Comparison of ENCODE assay signal across 37 mouse cellular contexts in genomic region chr5:140614141-140614540, GRCm38 (mm10). TPM values are rescaled to one million over a fixed set of nuclear protein-coding genes. Genes with fewer than 3 reads are reported as not detected.
DNase-seq lines count a peak whose midpoint lies in the region; ATAC-seq and TF ChIP-seq lines count a peak whose summit lies in the region.
"Had no signal": no experiment of that assay in that cellular context is flagged by ENCODE, and none has a peak within 500 bp of the region (broad histone marks: within the 10 kb centered on the region; RNA-seq: fewer than 3 reads in every experiment).

No protein-coding gene starts in this region.

- no peak overlapping the region for H3K4me3 ChIP-seq in hindbrain, embryonic 10.5 days
- no peak overlapping the region for H3K4me3 ChIP-seq in hindbrain, embryonic 16.5 days (ENCODE audit: low read length)
- no peak overlapping the region for H3K4me3 ChIP-seq in liver, embryonic 12.5 days
- no peak overlapping the region for H3K4me3 ChIP-seq in liver, postnatal 0 days (ENCODE audit: low read depth, low read length)
- no peak overlapping the region for H3K4me3 ChIP-seq in MEL (ENCODE audit: control insufficient read depth in 1 of 2, insufficient read depth in 1 of 2, low read depth in 2 of 2, low read length in 2 of 2)
- H3K4me3 ChIP-seq in hindbrain, embryonic 13.5 days, result no peak overlapping the region
- H3K4me3 ChIP-seq: forebrain, embryonic 15.5 days; limb, embryonic 12.5 days; megakaryocyte, embryonic 14.5 days; neural tube, embryonic 13.5 days had no signal

- no peak for TF ChIP-seq CTCF in liver, postnatal 0 days (IDR thresholded peaks at IDR 0.05; ENCODE audit: low read depth)
- no peak for TF ChIP-seq CTCF in MEL (IDR thresholded peaks at IDR 0.05 in 2 of 3, conservative IDR thresholded peaks at IDR 0.05 in 1 of 3; ENCODE audit: control insufficient read depth in 1 of 3, insufficient read depth in 1 of 3, low read depth in 2 of 3, low read length in 3 of 3, poor library complexity in 1 of 3, severe bottlenecking in 1 of 3)

- H3K9me3 ChIP-seq in hindbrain, embryonic 10.5 days, result no peaks in the 10 kb centered on the region
- H3K9me3 ChIP-seq in hindbrain, embryonic 16.5 days (ENCODE audit: control insufficient read depth, low read length), result no peaks in the 10 kb centered on the region
- H3K9me3 ChIP-seq in liver, embryonic 12.5 days (replicated peaks), result no peaks in the 10 kb centered on the region
- H3K9me3 ChIP-seq in liver, postnatal 0 days (ENCODE audit: low read length), result no peaks in the 10 kb centered on the region
- no peaks in the 10 kb centered on the region for H3K9me3 ChIP-seq in MEL (replicated peaks; ENCODE audit: insufficient read depth, low read length)
- H3K9me3 ChIP-seq in hindbrain, embryonic 13.5 days, result no peaks in the 10 kb centered on the region
- H3K9me3 ChIP-seq: forebrain, embryonic 15.5 days; limb, embryonic 12.5 days; megakaryocyte, embryonic 14.5 days; neural tube, embryonic 13.5 days had no signal

- no peak overlapping the region for H3K4me2 ChIP-seq in hindbrain, embryonic 16.5 days (ENCODE audit: low read length)
- H3K4me2 ChIP-seq in liver, embryonic 12.5 days, result peak overlapping the region; percentile 63
- no peak overlapping the region for H3K4me2 ChIP-seq in liver, postnatal 0 days (ENCODE audit: low read depth, low read length)
- H3K4me2 ChIP-seq in hindbrain, embryonic 13.5 days, result no peak overlapping the region
- H3K4me2 ChIP-seq: forebrain, embryonic 15.5 days; limb, embryonic 12.5 days; neural tube, embryonic 13.5 days had no signal

- TF ChIP-seq RAD21 in MEL (IDR thresholded peaks at IDR 0.05; ENCODE audit: low read depth, low read length), result no peak

- H3K36me3 ChIP-seq in hindbrain, embryonic 10.5 days, result peaks cover 86% of the 10 kb centered on the region
- peaks cover 2% of the 10 kb centered on the region for H3K36me3 ChIP-seq in hindbrain, embryonic 16.5 days (ENCODE audit: control insufficient read depth, insufficient read depth, low read length)
- H3K36me3 ChIP-seq in liver, embryonic 12.5 days, result peaks cover 38% of the 10 kb centered on the region
- peaks cover 11% of the 10 kb centered on the region for H3K36me3 ChIP-seq in liver, postnatal 0 days (replicated peaks; ENCODE audit: insufficient read depth, low read length)
- H3K36me3 ChIP-seq in MEL (ENCODE audit: control insufficient read depth in 1 of 2, insufficient read depth in 2 of 2, low read length in 2 of 2), result peaks cover 0 to 34% of the 10 kb centered on the region in 2 experiments; a peak in 2 of 4 replicates
- peaks cover 18% of the 10 kb centered on the region for H3K36me3 ChIP-seq in hindbrain, embryonic 13.5 days
- H3K36me3 ChIP-seq: forebrain, embryonic 15.5 days had no signal

- intact Hi-C loops in left cerebral cortex, postnatal 14 days (cut with DNase I), result no loop called here

- H3K4me1 ChIP-seq in hindbrain, embryonic 10.5 days (replicated peaks), result peaks cover 68% of the 10 kb centered on the region
- peaks cover 24% of the 10 kb centered on the region for H3K4me1 ChIP-seq in hindbrain, embryonic 16.5 days (ENCODE audit: control insufficient read depth, insufficient read depth, low read depth, low read length)
- H3K4me1 ChIP-seq in liver, embryonic 12.5 days, result peaks cover 93% of the 10 kb centered on the region
- peaks cover 50% of the 10 kb centered on the region for H3K4me1 ChIP-seq in liver, postnatal 0 days (ENCODE audit: insufficient read depth)
- H3K4me1 ChIP-seq in MEL (ENCODE audit: control insufficient read depth in 1 of 2, insufficient read depth in 2 of 2, low read length in 2 of 2), result peaks cover 8 to 43% of the 10 kb centered on the region in 2 experiments
- peaks cover 57% of the 10 kb centered on the region for H3K4me1 ChIP-seq in hindbrain, embryonic 13.5 days (replicated peaks)

- WGBS in hindbrain, embryonic 10.5 days, result 97% methylated on average over 10 of the region's 10 CpGs
- whole genome bisulfite sequencing in hindbrain, embryonic 16.5 days, result 97% methylated on average over 10 of the region's 10 CpGs
- WGBS in liver, embryonic 12.5 days (ENCODE audit: insufficient replicate concordance), result 86% methylated on average over 10 of the region's 10 CpGs
- WGBS in liver, postnatal 0 days (ENCODE audit: insufficient replicate concordance), result 87% methylated on average over 10 of the region's 10 CpGs
- 92% methylated on average over 10 of the region's 10 CpGs for whole genome bisulfite sequencing in hindbrain, embryonic 13.5 days

- TF ChIP-seq POLR2A in MEL (IDR thresholded peaks at IDR 0.05; ENCODE audit: control insufficient read depth in 1 of 2, insufficient read depth in 1 of 2, low read depth in 1 of 2, low read length in 2 of 2, poor library complexity in 1 of 2), result no peak

- no peak overlapping the region for H3K9ac ChIP-seq in hindbrain, embryonic 16.5 days (ENCODE audit: low read depth, low read length)
- peak overlapping the region; percentile 14; the same call in 1 of the 2 replicates for H3K9ac ChIP-seq in liver, embryonic 12.5 days
- H3K9ac ChIP-seq in liver, postnatal 0 days (replicated peaks), result no peak overlapping the region
- H3K9ac ChIP-seq in MEL (ENCODE audit: control insufficient read depth, low read depth, low read length, poor library complexity, severe bottlenecking), result no peak overlapping the region
- 0 out of 2 replicates have a peak overlapping the region, but pooled peaks have one; percentile 4 for H3K9ac ChIP-seq in hindbrain, embryonic 13.5 days
- H3K9ac ChIP-seq: forebrain, embryonic 15.5 days; limb, embryonic 12.5 days; neural tube, embryonic 13.5 days had no signal

- peaks cover 6% of the 10 kb centered on the region for H3K79me2 ChIP-seq in MEL (ENCODE audit: control insufficient read depth, insufficient read depth, low read length, poor library complexity)

- TF ChIP-seq EP300 in liver, postnatal 0 days (IDR thresholded peaks at IDR 0.05; ENCODE audit: low read depth), result no peak
- no peak for TF ChIP-seq EP300 in MEL (IDR thresholded peaks at IDR 0.05; ENCODE audit: low read depth in 1 of 2, low read length in 2 of 2)

- DNase-seq in hindbrain, embryonic 10.5 days (ENCODE audit: low spot score), result no peak
- no peak for DNase-seq in liver, postnatal 0 days
- DNase-seq in MEL (ENCODE audit: low read depth, low spot score), result no peak
- no peak for DNase-seq in left cerebral cortex, postnatal 14 days (ENCODE audit: low spot score in 2 of 2)
- DNase-seq in retina, postnatal 1 day, result no peak
- DNase-seq: adrenal gland, adult 8-10 months; B cell, adult 2 months; cerebellum, adult 2 months; cerebellum, postnatal 14 days; gastrocnemius, postnatal 10 days; heart, postnatal 14 days; kidney, adult 9 months; kidney, postnatal 10 days; lung, adult 18-20 months; lung, postnatal 4 days; right cerebral cortex, postnatal 14 days; thymus, postnatal 14 days had no signal

- peaks cover 39% of the 10 kb centered on the region for H3K27me3 ChIP-seq in hindbrain, embryonic 10.5 days (ENCODE audit: insufficient read depth, poor library complexity, severe bottlenecking)
- 0 out of 2 replicates have a peak, but pooled peaks cover 3% of the 10 kb centered on the region for H3K27me3 ChIP-seq in hindbrain, embryonic 16.5 days (replicated peaks; ENCODE audit: control insufficient read depth, insufficient read depth, low read length)
- peaks cover 39% of the 10 kb centered on the region for H3K27me3 ChIP-seq in liver, embryonic 12.5 days (replicated peaks)
- H3K27me3 ChIP-seq in liver, postnatal 0 days (ENCODE audit: insufficient read depth, low read length), result 0 out of 2 replicates have a peak, but pooled peaks cover 3% of the 10 kb centered on the region
- no peaks in the 10 kb centered on the region for H3K27me3 ChIP-seq in MEL (ENCODE audit: control insufficient read depth in 1 of 2, insufficient read depth in 2 of 2, low read length in 2 of 2)
- H3K27me3 ChIP-seq in hindbrain, embryonic 13.5 days, result peaks cover 14% of the 10 kb centered on the region
- H3K27me3 ChIP-seq: forebrain, embryonic 15.5 days; neural tube, embryonic 13.5 days had no signal

- no peak for ATAC-seq in hindbrain, embryonic 16.5 days
- ATAC-seq in liver, embryonic 12.5 days, result no peak
- no peak for ATAC-seq in liver, postnatal 0 days
- ATAC-seq in hindbrain, embryonic 13.5 days (ENCODE audit: low FRiP score), result no peak
- ATAC-seq: activated CD4-positive, CD25-positive, alpha-beta regulatory T cell, adult 4 months; forebrain, embryonic 15.5 days; intestine, postnatal 0 days; lung, postnatal 0 days had no signal

- H3K27ac ChIP-seq in hindbrain, embryonic 10.5 days, result 0 out of 2 replicates have a peak overlapping the region, but pooled peaks have one; percentile 17
- H3K27ac ChIP-seq in hindbrain, embryonic 16.5 days (ENCODE audit: low read depth, low read length), result no peak overlapping the region
- peak overlapping the region; percentile 78 for H3K27ac ChIP-seq in liver, embryonic 12.5 days
- H3K27ac ChIP-seq in liver, postnatal 0 days (ENCODE audit: low read depth), result no peak overlapping the region
- peak overlapping the region; percentile 57 for H3K27ac ChIP-seq in MEL (ENCODE audit: control insufficient read depth, low read depth, low read length)
- H3K27ac ChIP-seq in hindbrain, embryonic 13.5 days, result 0 out of 2 replicates have a peak overlapping the region, but pooled peaks have one; percentile 32
- H3K27ac ChIP-seq: limb, embryonic 12.5 days; neural tube, embryonic 13.5 days had no signal

RNA-seq across cellular contexts. Expression of gene Lfng, which starts 7.0 kb away (rescaled TPM):
- polyA plus RNA-seq in hindbrain, embryonic 10.5 days (2016; fragmentation: Nextera tagmentation; extraction: Ambion mirVana), result 40.9 and 51.2 TPM in 2 replicates
- 27.1 and 30.2 TPM in 2 replicates for polyA plus RNA-seq in hindbrain, embryonic 16.5 days (2015; fragmentation: Nextera tagmentation; extraction: Ambion mirVana)
- 7.4 and 8.3 TPM in 2 replicates for polyA plus RNA-seq in liver, embryonic 12.5 days (2016; fragmentation: Nextera tagmentation; extraction: Ambion mirVana)
- 5.0 and 5.9 TPM in 2 replicates for polyA plus RNA-seq in liver, postnatal 0 days (2015; fragmentation: Nextera tagmentation; extraction: Ambion mirVana)
- total RNA-seq in MEL (2012; rRNA removed), result 8.6 and 14.1 TPM in 2 replicates
- 10 to 100 TPM in 1 of 2 experiments, not detected in 1; 11.2 TPM for polyA plus RNA-seq in MEL (2012; ENCODE audit: insufficient read depth in 1 of 2, insufficient read length in 2 of 2, low read depth in 1 of 2, low replicate concordance in 2 of 2, missing spikeins in 1 of 2)
- polyA plus RNA-seq in hindbrain, embryonic 13.5 days (2015; fragmentation: Nextera tagmentation; extraction: Ambion mirVana), result 22.9 and 27.1 TPM in 2 replicates
- 10 to 100 TPM; 18.8 to 28.4 TPM for total RNA-seq in left cerebral cortex, postnatal 14 days (2021)

RNA-seq across cellular contexts. Expression of gene Ttyh3, which starts 34.7 kb away (rescaled TPM):
- polyA plus RNA-seq in hindbrain, embryonic 10.5 days (2016; fragmentation: Nextera tagmentation; extraction: Ambion mirVana), result 32.1 and 52.5 TPM in 2 replicates
- polyA plus RNA-seq in hindbrain, embryonic 16.5 days (2015; fragmentation: Nextera tagmentation; extraction: Ambion mirVana), result 56.0 and 68.9 TPM in 2 replicates
- polyA plus RNA-seq in liver, embryonic 12.5 days (2016; fragmentation: Nextera tagmentation; extraction: Ambion mirVana), result 13.0 and 15.6 TPM in 2 replicates
- 5.2 and 6.5 TPM in 2 replicates for polyA plus RNA-seq in liver, postnatal 0 days (2015; fragmentation: Nextera tagmentation; extraction: Ambion mirVana)
- total RNA-seq in MEL (2012; rRNA removed), result 4.6 and 5.9 TPM in 2 replicates
- 10 to 100 TPM in 1 of 2 experiments, not detected in 1; 35.7 TPM for polyA plus RNA-seq in MEL (2012; ENCODE audit: insufficient read depth in 1 of 2, insufficient read length in 2 of 2, low read depth in 1 of 2, low replicate concordance in 2 of 2, missing spikeins in 1 of 2)
- 65.3 and 67.4 TPM in 2 replicates for polyA plus RNA-seq in hindbrain, embryonic 13.5 days (2015; fragmentation: Nextera tagmentation; extraction: Ambion mirVana)
- 100 to 1,000 TPM; 342 to 349 TPM for total RNA-seq in left cerebral cortex, postnatal 14 days (2021)

RNA-seq across cellular contexts. Expression of gene Grifin, which starts 49.3 kb away (rescaled TPM):
- not detected in 2 replicates for polyA plus RNA-seq in hindbrain, embryonic 10.5 days (2016; fragmentation: Nextera tagmentation; extraction: Ambion mirVana)
- polyA plus RNA-seq in hindbrain, embryonic 16.5 days (2015; fragmentation: Nextera tagmentation; extraction: Ambion mirVana), result 0.36 TPM in 1 of 2 replicates, not detected in the other
- polyA plus RNA-seq in liver, embryonic 12.5 days (2016; fragmentation: Nextera tagmentation; extraction: Ambion mirVana), result 6.3 and 7.8 TPM in 2 replicates
- not detected in 2 replicates for polyA plus RNA-seq in liver, postnatal 0 days (2015; fragmentation: Nextera tagmentation; extraction: Ambion mirVana)
- total RNA-seq in MEL (2012; rRNA removed), result not detected in 2 replicates
- polyA plus RNA-seq in MEL (2012; ENCODE audit: insufficient read depth in 1 of 2, insufficient read length in 2 of 2, low read depth in 1 of 2, low replicate concordance in 2 of 2, missing spikeins in 1 of 2), result under 1 TPM in 1 of 2 experiments, not detected in 1; 0.32 TPM
- polyA plus RNA-seq in hindbrain, embryonic 13.5 days (2015; fragmentation: Nextera tagmentation; extraction: Ambion mirVana), result not detected in 2 replicates
- not detected for total RNA-seq in left cerebral cortex, postnatal 14 days (2021)
- total RNA-seq: adrenal gland, adult 8-10 months; adrenal gland, postnatal 4 days; gastrocnemius, postnatal 10 days; heart, postnatal 14 days; layer of hippocampus, postnatal 10 days; left cerebral cortex, adult 18-20 months; left cerebral cortex, postnatal 25 days had no signal
- polyA plus RNA-seq: embryonic facial prominence, embryonic 14.5 days; forebrain, embryonic 15.5 days; gonadal fat pad, adult 2 months; heart, embryonic 14.5 days; large intestine, adult 2 months; lung, postnatal 0 days; neural tube, embryonic 13.5 days; small intestine, adult 2 months; urinary bladder, adult 2 months had no signal

Comparison
In these comparisons a context has a peak if more than half of its experiments do, and no peak if none do; other contexts are left out.
1. H3K27ac ChIP-seq: peak in hindbrain, embryonic 10.5 days (single experiment), liver, embryonic 12.5 days (single experiment), MEL (single experiment) and hindbrain, embryonic 13.5 days (single experiment); none in hindbrain, embryonic 16.5 days (single experiment) and liver, postnatal 0 days (single experiment).
2. H3K9ac ChIP-seq: peak in liver, embryonic 12.5 days (single experiment) and hindbrain, embryonic 13.5 days (single experiment); none in hindbrain, embryonic 16.5 days (single experiment), liver, postnatal 0 days (single experiment) and MEL (single experiment).